Mouse (Mus musculus): Measurements from ENCODE around the gene Gen1.

DNA sequence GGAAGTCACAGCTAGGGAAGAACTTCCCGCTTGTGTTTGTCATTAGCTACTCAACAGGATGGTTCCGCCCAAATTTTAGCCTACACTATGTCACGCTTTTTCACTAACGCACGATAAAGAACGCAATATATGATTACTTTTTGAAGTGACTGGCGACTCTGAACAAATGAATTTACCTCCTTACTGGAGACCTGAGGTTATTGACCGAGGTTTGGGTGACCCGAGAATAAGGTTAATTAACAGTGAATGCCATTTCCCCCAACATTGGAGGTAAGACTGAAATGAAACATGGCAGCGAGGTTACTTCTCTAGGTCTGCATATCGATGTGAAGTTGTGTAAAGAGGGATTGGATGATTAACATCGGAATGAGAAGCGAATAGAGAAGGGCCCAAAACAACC lies 706 bp downstream of the Gen1 start:
- TF ChIP-seq CTCF (IDR thresholded peaks at IDR 0.05; ENCODE audit: low read depth, low read length) (no peak), TAL1 (conservative IDR thresholded peaks at IDR 0.05; ENCODE audit: low read depth, low read length) (no peak), GATA1 (IDR thresholded peaks at IDR 0.05; ENCODE audit: borderline replicate concordance, low read length) (no peak), GATA2 (IDR thresholded peaks at IDR 0.05; ENCODE audit: borderline replicate concordance, low read depth, low read length) (no peak)
